Mouse (Mus musculus) heart, adult 9 months (tissue): ENCODE measurements at regions not wholly inside any gene's neighbourhood (a gene's known extent, or its start where the extent isn't known, plus 50 kb on each side); places are given as distances from the start of the nearest gene placed in this dataset.

Experiments
- DNase-seq, 2 experiments: peaks; one replicate each; pipeline ENCODE4 v3.0.0; 2022; ENCODE audit warnings: low spot score in 2 of 2

GRCm38 (mm10) chr13:6178362-6179070, 317.2 kb downstream of the Klf6 start:
- no peak for DNase-seq

GRCm38 (mm10) chr13:6189133-6189532, 327.9 kb downstream of the Klf6 start:
- no peak for DNase-seq

- no peak for DNase-seq
Observed at GRCm38 (mm10) chr13:6189566-6189965, 328.3 kb downstream of the Klf6 start.

- DNase-seq = peak in 1 of 2 experiments; percentile 22
Observed at GRCm38 (mm10) chr13:6191186-6191914, 330.1 kb downstream of the Klf6 start.

- DNase-seq = peak in 1 of 2 experiments; percentile 19
Observed at GRCm38 (mm10) chr13:6191915-6192295, 330.6 kb downstream of the Klf6 start.

GRCm38 (mm10) chr13:6196690-6197089, 335.4 kb downstream of the Klf6 start:
- DNase-seq = no peak

- DNase-seq = no peak
Observed at GRCm38 (mm10) chr13:6199107-6199506, 337.8 kb downstream of the Klf6 start.

- no peak for DNase-seq
Observed at GRCm38 (mm10) chr13:6201516-6201915, 340.2 kb downstream of the Klf6 start.

GRCm38 (mm10) chr13:6204801-6205200, 343.1 kb upstream of the Pitrm1 start:
- DNase-seq = no peak

- DNase-seq = no peak
Observed at GRCm38 (mm10) chr13:6212550-6212949, 335.4 kb upstream of the Pitrm1 start.

GRCm38 (mm10) chr13:6214189-6214588, 333.8 kb upstream of the Pitrm1 start:
- no peak for DNase-seq

- no peak for DNase-seq
Observed at GRCm38 (mm10) chr13:6226087-6226643, 321.8 kb upstream of the Pitrm1 start.

GRCm38 (mm10) chr13:6228278-6228677, 319.7 kb upstream of the Pitrm1 start:
- no peak for DNase-seq

- peak in 1 of 2 experiments; percentile 20 for DNase-seq
Observed at GRCm38 (mm10) chr13:6235394-6235793, 312.6 kb upstream of the Pitrm1 start.

GRCm38 (mm10) chr13:6236503-6236902, 311.4 kb upstream of the Pitrm1 start:
- DNase-seq = no peak

- DNase-seq = no peak
Observed at GRCm38 (mm10) chr13:6237201-6237600, 310.7 kb upstream of the Pitrm1 start.

GRCm38 (mm10) chr13:6240855-6241254, 307.1 kb upstream of the Pitrm1 start:
- no peak for DNase-seq

GRCm38 (mm10) chr13:6241472-6242123, 306.4 kb upstream of the Pitrm1 start:
- DNase-seq = no peak

GRCm38 (mm10) chr13:6250106-6250505, 297.8 kb upstream of the Pitrm1 start:
- DNase-seq = no peak

GRCm38 (mm10) chr13:6251025-6251862, 296.7 kb upstream of the Pitrm1 start:
- peak; percentile 27 to 63 for DNase-seq

- DNase-seq = no peak
Observed at GRCm38 (mm10) chr13:6252100-6252499, 295.8 kb upstream of the Pitrm1 start.
